Mouse (Mus musculus): ENCODE data around the gene Il2ra. TPM values are rescaled to one million over a fixed set of nuclear protein-coding genes. Genes with fewer than 3 reads are reported as not detected.
"Not testable (repeated sequence)": the region's sequence is repeated elsewhere in the genome, so short reads cannot be mapped to it uniquely, and the experiment has no call there.

Gene Il2ra
- polyA plus RNA-seq (2015; fragmentation: Nextera tagmentation; extraction: Ambion mirVana), result 0.10 and 0.12 TPM in 2 replicates

DNA sequence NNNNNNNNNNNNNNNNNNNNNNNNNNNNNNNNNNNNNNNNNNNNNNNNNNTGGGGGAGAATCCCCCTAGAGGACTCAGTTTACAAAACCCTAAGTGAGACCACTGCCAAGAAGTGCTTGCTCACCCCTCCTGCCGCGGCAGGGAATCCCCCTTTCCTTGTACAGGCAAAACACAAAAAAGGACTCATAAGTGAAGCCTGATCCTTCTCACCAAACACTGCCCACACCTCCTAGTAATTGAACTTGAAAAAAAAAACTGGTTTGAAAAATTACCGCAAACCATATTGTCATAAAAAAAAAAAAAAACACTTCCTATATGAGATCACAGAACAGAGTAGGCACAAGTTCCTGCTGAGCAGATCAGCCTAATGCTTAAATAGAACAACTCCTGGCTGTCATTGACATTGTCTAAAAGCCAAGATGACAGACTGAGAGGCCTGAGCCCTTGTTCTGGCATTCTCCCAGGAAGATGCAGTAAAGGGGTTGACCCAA lies at the start of gene Il2ra:
Il2ra (plus strand) TSS at position 357 of the 491 bp plus-strand sequence.
- H3K4me1 ChIP-seq (ENCODE audit: control insufficient read depth, insufficient read depth, low read length), result no peaks in the 10 kb centered on the region
- no peaks in the 10 kb centered on the region for H3K9me3 ChIP-seq (ENCODE audit: control insufficient read depth, low read length)
- H3K4me3 ChIP-seq (ENCODE audit: low read length), result no peak within 1 kb of the TSS
- no peaks in the 10 kb centered on the region for H3K27me3 ChIP-seq (replicated peaks; ENCODE audit: control insufficient read depth, insufficient read depth, low read length)
- no peak within 1 kb of the TSS for H3K4me2 ChIP-seq (ENCODE audit: low read depth, low read length)
- no peak within 1 kb of the TSS for H3K9ac ChIP-seq (ENCODE audit: low read depth, low read length)
- no peaks in the 10 kb centered on the region for H3K36me3 ChIP-seq (ENCODE audit: control insufficient read depth, insufficient read depth, low read length)
- no peak for ATAC-seq
- WGBS, result 89% methylated on average over 3 of the region's 3 CpGs
- no peak within 1 kb of the TSS for H3K27ac ChIP-seq (ENCODE audit: low read length)

DNA sequence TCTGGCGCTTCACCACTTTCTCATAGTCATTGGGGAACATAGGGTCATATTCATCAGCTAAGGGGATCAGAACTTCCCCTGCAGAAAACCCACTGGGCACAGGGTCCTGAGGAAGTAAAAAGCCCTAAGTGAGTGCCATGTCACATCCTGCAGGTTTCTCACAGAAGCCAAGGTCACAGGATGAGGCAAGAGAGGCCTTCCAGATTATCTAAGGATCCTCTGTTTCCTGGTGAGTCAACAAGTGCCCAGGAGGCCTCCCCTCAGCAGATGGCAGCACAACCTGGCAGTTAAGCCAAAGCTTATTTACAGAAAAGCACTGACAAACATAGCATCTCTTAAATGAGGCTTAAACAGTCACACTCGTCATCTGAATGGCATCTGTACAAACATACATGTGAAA lies 45.9 kb upstream of the Il2ra start:
- Histone ChIP-seq H3K27me3 (replicated peaks; ENCODE audit: control insufficient read depth, insufficient read depth, low read length) (no peaks in the 10 kb centered on the region), H3K9me3 (ENCODE audit: control insufficient read depth, low read length) (no peaks in the 10 kb centered on the region), H3K36me3 (ENCODE audit: control insufficient read depth, insufficient read depth, low read length) (peaks cover 21% of the 10 kb centered on the region), H3K9ac (ENCODE audit: low read depth, low read length) (no peak overlapping the region), H3K4me1 (ENCODE audit: control insufficient read depth, insufficient read depth, low read length) (peaks cover 3% of the 10 kb centered on the region), H3K4me2 (ENCODE audit: low read depth, low read length) (no peak overlapping the region), H3K27ac (ENCODE audit: low read length) (no peak overlapping the region), H3K4me3 (ENCODE audit: low read length) (no peak overlapping the region)
- ATAC-seq, result no peak
- WGBS, result 85% methylated on average over 2 of the region's 2 CpGs

DNA sequence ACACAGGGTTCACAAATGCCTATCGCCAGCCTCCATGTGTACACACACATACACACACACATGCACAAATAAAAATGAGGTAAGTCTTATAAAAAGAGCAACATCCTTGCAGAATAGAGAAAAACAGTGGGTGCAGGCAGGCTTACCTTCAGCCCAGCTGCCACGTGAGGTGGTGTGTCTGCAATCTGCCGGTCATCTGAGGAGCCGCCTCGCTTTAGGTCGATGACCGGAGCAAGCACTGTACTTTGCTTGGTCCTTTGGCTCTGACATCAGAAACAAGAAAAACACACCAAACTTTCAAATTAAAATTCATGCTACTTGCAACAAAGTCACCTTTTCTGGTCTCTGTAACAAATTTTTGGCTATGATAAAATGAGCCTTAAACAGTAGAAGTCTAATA lies 44.7 kb upstream of the Il2ra start:
- 96% methylated on average over 7 of the region's 7 CpGs for WGBS
- H3K9me3 ChIP-seq (ENCODE audit: control insufficient read depth, low read length), result no peaks in the 10 kb centered on the region
- no peaks in the 10 kb centered on the region for H3K27me3 ChIP-seq (replicated peaks; ENCODE audit: control insufficient read depth, insufficient read depth, low read length)
- ATAC-seq, result no peak
- H3K4me1 ChIP-seq (ENCODE audit: control insufficient read depth, insufficient read depth, low read length), result peaks cover 8% of the 10 kb centered on the region
- no peak overlapping the region for H3K27ac ChIP-seq (ENCODE audit: low read length)
- H3K4me3 ChIP-seq (ENCODE audit: low read length), result no peak overlapping the region
- H3K36me3 ChIP-seq (ENCODE audit: control insufficient read depth, insufficient read depth, low read length), result peaks cover 10% of the 10 kb centered on the region
- no peak overlapping the region for H3K4me2 ChIP-seq (ENCODE audit: low read depth, low read length)
- no peak overlapping the region for H3K9ac ChIP-seq (ENCODE audit: low read depth, low read length)

DNA sequence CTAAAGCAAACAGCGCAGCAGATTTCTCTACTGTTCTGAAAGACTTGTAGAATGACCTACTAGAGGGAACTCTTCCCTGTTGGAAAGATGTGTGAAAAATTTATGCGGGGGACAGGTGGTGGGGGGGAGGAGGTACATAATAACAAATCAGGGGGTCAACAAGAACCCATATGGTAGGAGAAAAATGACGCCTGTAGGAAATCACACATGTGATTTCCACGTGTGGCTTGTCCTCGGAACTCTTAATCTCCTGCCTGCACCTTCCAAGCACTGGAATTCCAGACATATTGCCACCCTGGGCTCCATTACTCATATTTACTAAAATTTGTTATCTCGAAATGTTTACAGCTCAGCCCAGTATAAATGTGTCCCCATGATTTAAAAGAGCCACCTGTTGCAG lies 40.8 kb upstream of the Il2ra start:
- H3K4me2 ChIP-seq (ENCODE audit: low read depth, low read length), result peak overlapping the region; percentile 81
- H3K9ac ChIP-seq (ENCODE audit: low read depth, low read length), result peak overlapping the region; percentile 97
- no peaks in the 10 kb centered on the region for H3K27me3 ChIP-seq (replicated peaks; ENCODE audit: control insufficient read depth, insufficient read depth, low read length)
- peaks cover 8% of the 10 kb centered on the region for H3K4me1 ChIP-seq (ENCODE audit: control insufficient read depth, insufficient read depth, low read length)
- peak overlapping the region; percentile 90 for H3K4me3 ChIP-seq (ENCODE audit: low read length)
- no peak overlapping the region for H3K27ac ChIP-seq (ENCODE audit: low read length)
- no peaks in the 10 kb centered on the region for H3K9me3 ChIP-seq (ENCODE audit: control insufficient read depth, low read length)
- H3K36me3 ChIP-seq (ENCODE audit: control insufficient read depth, insufficient read depth, low read length), result peaks cover 6% of the 10 kb centered on the region; the same call in 1 of the 2 replicates
- WGBS, result 76% methylated on average over 6 of the region's 6 CpGs
- no peak for ATAC-seq

DNA sequence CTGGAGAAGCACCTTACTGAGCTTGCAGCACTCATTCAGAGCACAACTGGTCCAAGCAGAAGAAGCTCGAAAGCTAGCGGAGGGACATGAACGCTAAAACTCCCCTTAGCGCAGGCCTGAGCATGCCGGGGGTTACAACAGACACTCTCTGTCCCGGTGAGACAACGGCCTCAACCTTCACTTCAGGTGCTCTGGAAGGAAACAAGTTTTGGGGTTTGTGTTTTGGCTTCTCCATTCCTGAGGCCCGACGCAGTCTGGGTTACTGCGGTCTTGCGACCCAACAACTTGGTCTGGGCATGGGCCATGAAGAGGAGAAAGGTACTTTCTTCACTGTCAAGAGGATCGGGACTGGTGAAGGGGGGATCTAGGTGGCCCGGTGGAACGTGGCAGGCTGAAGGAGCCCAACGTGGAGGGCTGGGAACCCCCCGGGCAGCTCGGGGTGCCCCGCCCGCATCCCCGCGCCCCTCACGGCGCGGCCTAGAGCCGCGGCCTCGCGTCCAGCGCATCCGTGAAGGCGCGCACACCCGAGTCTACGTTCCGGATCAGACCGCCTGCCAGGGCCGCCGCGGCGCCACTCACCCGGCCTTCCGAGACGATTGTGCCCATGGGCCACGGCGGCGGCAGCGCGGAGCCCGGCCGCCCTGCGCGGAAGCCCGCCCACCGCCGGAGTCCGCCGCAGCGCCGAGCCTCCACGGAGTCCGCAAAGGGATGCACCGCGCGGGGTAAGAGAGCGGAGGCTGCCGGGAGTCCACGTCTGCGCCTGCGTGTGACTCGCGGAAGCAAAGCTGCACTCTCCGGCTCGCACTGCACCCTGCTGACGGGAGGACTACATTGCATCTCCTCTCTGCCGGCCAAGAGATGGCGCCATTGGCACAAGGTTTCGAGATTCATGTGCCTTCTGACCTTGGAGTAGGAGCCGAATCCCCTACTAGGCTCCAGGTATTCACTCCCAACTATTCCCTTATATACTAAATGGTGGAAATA lies 39.8 kb upstream of the Il2ra start:
- Histone ChIP-seq H3K9me3 (ENCODE audit: control insufficient read depth, low read length) (no peaks in the 10 kb centered on the region), H3K27me3 (replicated peaks; ENCODE audit: control insufficient read depth, insufficient read depth, low read length) (no peaks in the 10 kb centered on the region), H3K27ac (ENCODE audit: low read length) (peak overlapping the region; percentile 47), H3K9ac (ENCODE audit: low read depth, low read length) (peak overlapping the region; percentile 97), H3K4me1 (ENCODE audit: control insufficient read depth, insufficient read depth, low read length) (peaks cover 8% of the 10 kb centered on the region), H3K4me3 (ENCODE audit: low read length) (peak overlapping the region; percentile 90), H3K36me3 (ENCODE audit: control insufficient read depth, insufficient read depth, low read length) (0 out of 2 replicates have a peak, but pooled peaks cover 2% of the 10 kb centered on the region), H3K4me2 (ENCODE audit: low read depth, low read length) (peak overlapping the region; percentile 81)
- peak; percentile 99 for ATAC-seq
- WGBS, result under 1% methylated on average over 78 of the region's 78 CpGs

DNA sequence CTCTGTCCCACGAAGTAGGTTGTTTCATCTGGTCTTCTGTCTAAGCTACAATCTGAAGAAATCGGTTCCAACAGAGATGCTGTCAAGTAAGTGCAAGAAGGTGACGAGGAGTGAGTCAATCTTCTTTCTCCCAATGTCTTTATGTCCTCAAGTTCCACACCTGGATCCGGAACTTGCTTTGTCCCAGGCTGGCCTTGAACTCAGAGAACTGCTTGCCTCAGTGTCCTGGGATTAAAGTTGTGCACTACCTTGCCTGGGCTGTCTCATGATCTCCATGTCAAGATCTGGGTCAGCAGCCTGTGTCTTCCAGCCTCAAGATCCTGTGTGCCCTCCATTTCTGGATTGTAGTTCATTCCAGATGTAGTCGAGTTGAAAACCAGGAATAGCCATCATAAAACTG lies 38.6 kb upstream of the Il2ra start, which contains the start of gene Rbm17:
Rbm17 (minus strand) TSS at position 101 of the 400 bp plus-strand sequence.
- Histone ChIP-seq H3K27me3 (replicated peaks; ENCODE audit: control insufficient read depth, insufficient read depth, low read length) (no peaks in the 10 kb centered on the region), H3K4me3 (ENCODE audit: low read length) (peak within 1 kb of the TSS; percentile 90)
- WGBS, result 82% methylated on average over 5 of the region's 5 CpGs

DNA sequence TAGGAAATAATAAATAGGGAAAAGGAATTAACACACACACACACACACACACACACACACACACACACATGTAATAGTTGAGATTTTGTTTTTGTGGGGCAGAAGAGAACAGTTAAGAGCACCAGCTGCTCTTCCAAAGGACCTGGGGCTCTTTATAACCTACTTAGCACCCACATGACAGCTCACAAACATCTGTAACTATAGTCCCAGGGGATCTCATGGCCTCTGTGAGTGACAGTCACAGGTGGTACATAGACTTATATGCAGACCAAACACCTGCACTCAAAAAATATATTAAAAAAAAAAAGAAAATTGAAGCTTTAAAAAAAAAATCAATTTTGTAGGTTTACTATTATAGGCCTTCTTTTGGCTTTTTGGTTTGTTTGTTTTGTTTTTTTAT lies 37.7 kb upstream of the Il2ra start:
- Histone ChIP-seq H3K9me3 (ENCODE audit: control insufficient read depth, low read length) (no peaks in the 10 kb centered on the region), H3K27me3 (replicated peaks; ENCODE audit: control insufficient read depth, insufficient read depth, low read length) (no peaks in the 10 kb centered on the region), H3K4me1 (ENCODE audit: control insufficient read depth, insufficient read depth, low read length) (peaks cover 8% of the 10 kb centered on the region), H3K36me3 (ENCODE audit: control insufficient read depth, insufficient read depth, low read length) (no peaks in the 10 kb centered on the region), H3K4me2 (ENCODE audit: low read depth, low read length) (no peak overlapping the region), H3K27ac (ENCODE audit: low read length) (no peak overlapping the region), H3K4me3 (ENCODE audit: low read length) (no peak overlapping the region), H3K9ac (ENCODE audit: low read depth, low read length) (no peak overlapping the region)
- ATAC-seq, result no peak

More for the DNA sequence above, 38.6 kb upstream of the Il2ra start, which contains the start of gene Rbm17:
- H3K36me3 ChIP-seq (ENCODE audit: control insufficient read depth, insufficient read depth, low read length), result no peaks in the 10 kb centered on the region
- H3K9ac ChIP-seq (ENCODE audit: low read depth, low read length), result peak within 1 kb of the TSS; percentile 97
- H3K9me3 ChIP-seq (ENCODE audit: control insufficient read depth, low read length), result no peaks in the 10 kb centered on the region
- peak within 1 kb of the TSS; percentile 81 for H3K4me2 ChIP-seq (ENCODE audit: low read depth, low read length)
- H3K4me1 ChIP-seq (ENCODE audit: control insufficient read depth, insufficient read depth, low read length), result peaks cover 8% of the 10 kb centered on the region
- peak within 1 kb of the TSS; percentile 47 for H3K27ac ChIP-seq (ENCODE audit: low read length)
- no peak for ATAC-seq

DNA sequence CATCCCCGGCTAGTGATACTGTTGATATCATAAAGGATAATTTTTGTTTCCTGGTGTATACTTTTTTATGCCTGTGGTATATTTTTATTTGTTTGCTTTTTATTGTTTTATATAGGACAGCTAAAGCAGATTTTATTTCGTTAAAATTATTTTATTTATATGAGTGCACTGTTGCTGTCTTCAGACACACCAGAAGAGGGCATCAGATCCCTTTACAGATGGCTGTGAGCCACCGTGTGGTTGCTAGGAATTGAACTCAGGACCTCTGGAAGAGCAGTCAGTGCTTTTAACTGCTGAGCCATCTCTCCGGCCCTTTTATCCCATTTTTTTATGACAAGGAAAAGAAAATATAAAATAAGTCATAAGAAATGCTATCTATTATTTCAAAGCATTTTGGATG lies 35.9 kb upstream of the Il2ra start:
- 76% methylated on average over 4 of the region's 4 CpGs for WGBS
- not testable (repeated sequence) for H3K36me3 ChIP-seq (ENCODE audit: control insufficient read depth, insufficient read depth, low read length); H3K27ac ChIP-seq (ENCODE audit: low read length); H3K27me3 ChIP-seq (replicated peaks; ENCODE audit: control insufficient read depth, insufficient read depth, low read length); H3K9ac ChIP-seq (ENCODE audit: low read depth, low read length); H3K4me2 ChIP-seq (ENCODE audit: low read depth, low read length); H3K4me3 ChIP-seq (ENCODE audit: low read length); ATAC-seq; H3K9me3 ChIP-seq (ENCODE audit: control insufficient read depth, low read length); H3K4me1 ChIP-seq (ENCODE audit: control insufficient read depth, insufficient read depth, low read length)

DNA sequence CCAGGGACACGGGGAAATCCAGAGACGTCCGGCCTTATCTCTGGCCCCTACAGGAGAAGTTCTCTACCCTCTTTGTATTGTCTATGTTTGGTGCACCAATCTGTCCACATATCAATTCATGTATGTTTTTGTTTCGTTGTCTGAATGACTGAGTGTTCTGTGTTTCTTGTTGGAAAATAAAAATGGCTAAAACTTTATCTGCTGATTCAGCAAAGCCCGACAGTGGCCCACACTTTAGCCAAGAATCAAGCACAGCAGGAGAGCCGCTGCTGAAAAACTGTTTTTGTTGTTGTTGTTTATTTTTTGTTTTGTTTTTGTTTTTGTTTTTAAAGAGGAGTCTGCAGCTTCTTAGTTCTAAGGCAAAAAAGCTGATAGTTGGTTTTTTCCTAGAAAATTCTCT lies 29.7 kb upstream of the Il2ra start:
- not testable (repeated sequence) for H3K27me3 ChIP-seq (replicated peaks; ENCODE audit: control insufficient read depth, insufficient read depth, low read length); H3K4me3 ChIP-seq (ENCODE audit: low read length); ATAC-seq; H3K4me1 ChIP-seq (ENCODE audit: control insufficient read depth, insufficient read depth, low read length); H3K36me3 ChIP-seq (ENCODE audit: control insufficient read depth, insufficient read depth, low read length); H3K9ac ChIP-seq (ENCODE audit: low read depth, low read length); H3K9me3 ChIP-seq (ENCODE audit: control insufficient read depth, low read length); H3K4me2 ChIP-seq (ENCODE audit: low read depth, low read length); H3K27ac ChIP-seq (ENCODE audit: low read length)
- WGBS, result 88% methylated on average over 6 of the region's 6 CpGs

Measured in intestine, embryonic 16.5 days (tissue).